Mouse (Mus musculus) embryonic facial prominence, embryonic 10.5 days (tissue): ENCODE results near the gene Zzz3. TPM values are rescaled to one million over a fixed set of nuclear protein-coding genes. Genes with fewer than 3 reads are reported as not detected.
A peak's percentile ranks its signal among the peaks of the same experiment; 100 is the strongest.

Experiments used
- DNase-seq: peaks from one replicate; pipeline ENCODE4 v3.0.0-alpha.2; 2017; ENCODE audit warnings: low spot score
- H3K27ac ChIP-seq: fragments of 300-500 bp; sonication (generic); replicated peaks from 2 replicates; pipeline ENCODE4 v1.5.1; 2016; ENCODE audit warnings: mild to moderate bottlenecking
- H3K27me3 ChIP-seq: fragments of 300-500 bp; sonication (generic); replicated peaks from 2 replicates; pipeline ENCODE4 v1.6.1; 2016; ENCODE audit warnings: low read depth, mild to moderate bottlenecking; ENCODE audit not compliant: poor library complexity, severe bottlenecking
- H3K36me3 ChIP-seq: fragments of 300-500 bp; sonication (generic); replicated peaks from 2 replicates; pipeline ENCODE4 v1.6.1; 2016; ENCODE audit warnings: mild to moderate bottlenecking, moderate library complexity
- H3K4me1 ChIP-seq: fragments of 300-500 bp; sonication (generic); 2 replicates; pipeline ENCODE4 v1.6.1; 2016
- H3K4me3 ChIP-seq: fragments of 300-500 bp; sonication (generic); 2 replicates; pipeline ENCODE4 v1.5.1; 2016; ENCODE audit warnings: mild to moderate bottlenecking, moderate library complexity
- H3K9me3 ChIP-seq: fragments of 300-500 bp; sonication (generic); 2 replicates; pipeline ENCODE4 v1.6.1; 2016; ENCODE audit warnings: mild to moderate bottlenecking
- WGBS: fragments of 180-500 bp; shearing (Covaris S2); methylation state at CpG from one replicate; pipeline ENCODE4 v1.1.7; 2016; 5-methylcytosine and 5-hydroxymethylcytosine counted together
- polyA plus RNA-seq: library from polyadenylated mRNA; unstranded; fragments of >200 nt; fragmentation: Nextera tagmentation; extraction: Ambion mirVana; gene quantifications from 2 replicates; pipeline ENCODE4 v1.2.1, GENCODE M21; 2016

Gene Zzz3
- 57.2 and 58.2 TPM in 2 replicates for polyA plus RNA-seq

DNA sequence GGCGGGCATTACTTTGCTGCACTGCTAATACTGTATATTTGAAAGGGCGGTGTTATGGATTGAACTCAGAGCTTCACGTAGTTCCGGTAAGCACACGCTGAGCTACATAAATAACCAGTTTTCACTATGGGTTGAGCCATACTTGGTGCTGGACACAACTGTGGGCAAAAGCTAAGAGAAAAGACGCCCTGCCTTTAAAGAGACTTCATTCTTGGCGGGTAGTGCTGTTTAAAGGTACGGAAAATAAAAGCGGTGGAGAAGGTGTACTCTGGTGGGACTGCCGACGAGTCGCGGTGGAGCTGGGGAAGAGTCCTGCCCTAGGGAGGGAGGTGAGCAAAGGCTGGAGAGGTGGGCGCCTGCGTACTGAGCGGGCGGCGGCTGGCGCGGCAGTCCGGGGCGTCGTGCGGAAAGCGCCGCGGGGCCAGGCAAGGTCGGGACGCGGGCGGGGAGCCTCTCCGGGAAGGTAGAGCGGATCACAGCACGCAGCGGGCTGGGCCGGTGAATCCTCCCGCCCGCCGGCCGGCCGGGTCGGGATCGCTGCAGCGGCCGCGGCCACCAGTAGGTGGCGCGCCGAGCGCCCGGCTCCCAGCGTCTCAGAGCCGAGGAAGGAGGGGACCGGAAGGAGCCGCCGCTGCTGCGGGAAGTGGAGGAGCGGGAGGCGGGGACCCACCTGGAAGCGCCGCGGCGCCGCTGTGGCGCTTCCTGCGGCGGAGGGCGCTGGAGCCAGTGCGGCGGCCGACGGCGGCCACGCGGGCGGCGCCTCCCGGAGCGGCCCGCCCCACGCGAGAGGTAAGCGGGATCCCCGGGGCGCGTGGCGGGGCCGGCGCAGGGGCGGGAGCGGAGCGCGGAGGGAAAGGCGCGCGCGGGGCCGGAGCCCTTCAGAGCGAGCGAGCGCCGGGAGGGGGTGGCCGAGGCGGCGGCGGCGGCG, at the start of gene Zzz3:
Gene Zzz3, plus strand, starts transcription at position 124 of the 928 bp plus-strand sequence.
- Histone ChIP-seq H3K27me3 (no peaks in the 10 kb centered on the region), H3K4me1 (peaks cover 33% of the 10 kb centered on the region), H3K4me3 (peak within 1 kb of the TSS; percentile 90), H3K36me3 (peaks cover 46% of the 10 kb centered on the region), H3K9me3 (no peaks in the 10 kb centered on the region), H3K27ac (peak within 1 kb of the TSS; percentile 96)
- DNase-seq: peak; percentile 94
- WGBS: 2% methylated on average over 105 of the region's 108 CpGs

DNA sequence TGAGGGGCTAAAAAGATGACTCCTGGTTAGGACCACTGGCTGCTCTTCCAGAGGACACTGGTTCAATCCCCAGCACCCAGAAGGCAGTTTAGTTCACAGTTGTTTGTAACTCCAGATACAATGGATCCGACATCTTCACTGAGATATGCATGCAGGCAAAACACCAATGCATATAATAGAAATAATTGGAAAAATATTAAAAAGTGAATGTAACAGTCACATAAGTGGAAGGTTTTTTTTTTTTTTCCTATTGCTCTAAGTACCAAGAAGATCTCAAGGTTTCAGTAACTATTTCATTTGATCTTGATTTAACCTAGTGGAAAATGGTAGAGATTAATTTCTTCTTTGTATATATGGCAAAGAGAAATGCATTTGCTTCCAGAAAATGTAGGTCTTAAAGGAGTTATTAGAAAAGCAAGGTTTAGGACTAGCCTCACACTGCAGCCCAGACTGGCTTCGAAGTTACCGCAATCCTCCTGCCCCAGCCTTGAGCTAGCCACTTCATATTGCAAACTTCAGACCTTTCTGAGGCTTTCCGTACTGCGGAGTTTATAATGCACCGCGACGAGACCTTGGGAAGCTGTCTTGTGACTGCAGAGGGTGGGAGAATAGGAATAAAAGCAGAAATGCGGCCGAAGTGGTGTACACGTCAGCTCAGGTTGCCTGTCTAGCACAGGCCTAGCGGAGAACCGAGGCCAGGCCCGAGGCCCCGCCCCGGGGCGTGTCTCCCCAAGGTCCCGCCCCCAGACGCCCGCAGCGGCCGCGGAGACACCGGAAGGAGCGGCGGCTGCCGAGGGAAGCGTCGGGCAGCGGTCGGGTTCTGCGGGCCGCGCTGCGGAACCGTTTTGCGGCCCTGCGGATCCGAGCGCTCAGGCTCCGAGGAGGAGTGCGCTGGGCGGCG, 49.3 kb upstream of the Zzz3 start, which contains the start of gene Usp33:
Gene Usp33, plus strand, starts transcription at position 747 of the 901 bp plus-strand sequence.
- no peaks in the 10 kb centered on the region for H3K27me3 ChIP-seq
- WGBS: 7% methylated on average over 44 of the region's 44 CpGs
- peak within 1 kb of the TSS; percentile 91 for H3K27ac ChIP-seq
- no peaks in the 10 kb centered on the region for H3K9me3 ChIP-seq
- peak; percentile 96 for DNase-seq
- peak within 1 kb of the TSS; percentile 81 for H3K4me3 ChIP-seq
- H3K4me1 ChIP-seq: peaks cover 22% of the 10 kb centered on the region
- H3K36me3 ChIP-seq: peaks cover 9% of the 10 kb centered on the region

DNA sequence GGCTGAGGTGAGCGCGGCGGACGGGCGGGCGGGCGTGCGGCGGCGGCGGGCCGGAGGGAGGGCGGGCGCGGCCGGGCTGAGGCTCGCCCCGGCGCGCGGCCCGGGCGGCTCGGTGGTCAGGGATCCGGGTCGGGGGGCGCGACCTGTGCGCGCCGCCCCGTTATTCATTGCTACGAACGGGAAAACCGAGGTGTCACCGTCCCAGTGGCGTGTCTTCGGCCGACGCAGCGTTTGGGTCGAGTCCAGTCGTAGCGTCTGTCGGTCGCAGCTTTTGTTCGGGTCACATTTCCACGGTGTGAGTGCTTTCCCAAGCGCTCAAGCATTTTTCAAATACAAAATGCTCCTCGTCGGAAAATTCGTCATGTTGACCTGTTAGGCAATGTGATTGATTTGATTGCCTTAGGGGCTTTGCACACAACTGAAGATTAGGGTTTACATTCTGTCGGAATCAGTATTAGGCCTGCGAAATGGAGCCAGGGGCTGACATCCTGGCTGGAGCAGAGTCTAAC, 48.6 kb upstream of the Zzz3 start:
- WGBS: under 1% methylated on average over 54 of the region's 54 CpGs
- H3K36me3 ChIP-seq: peaks cover 9% of the 10 kb centered on the region
- H3K4me3 ChIP-seq: peak overlapping the region; percentile 81
- peak overlapping the region; percentile 91 for H3K27ac ChIP-seq
- peaks cover 28% of the 10 kb centered on the region for H3K4me1 ChIP-seq
- no peaks in the 10 kb centered on the region for H3K9me3 ChIP-seq
- no peaks in the 10 kb centered on the region for H3K27me3 ChIP-seq
- no peak for DNase-seq

DNA sequence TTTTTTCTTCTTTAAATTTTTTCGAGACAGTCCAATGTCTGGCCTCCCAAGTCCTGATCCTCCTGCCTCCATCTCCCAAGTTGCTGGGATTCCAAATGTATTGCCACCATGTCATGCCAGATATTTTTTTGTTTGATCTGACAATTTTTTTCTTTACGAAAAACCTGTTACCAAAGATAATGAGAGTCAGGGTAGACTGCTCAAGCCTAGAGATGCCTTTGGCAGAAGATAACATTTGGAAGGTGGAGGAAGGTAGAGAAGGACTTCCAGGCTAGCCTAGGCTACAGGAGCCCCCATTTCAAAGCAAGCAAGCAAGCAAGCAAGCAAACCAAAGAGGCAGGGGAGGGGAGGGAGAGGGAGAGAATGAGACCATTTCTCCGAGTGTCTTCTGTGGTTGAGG, 48.0 kb upstream of the Zzz3 start:
- no peaks in the 10 kb centered on the region for H3K27me3 ChIP-seq
- peak overlapping the region; percentile 91; the same call in 1 of the 2 replicates for H3K27ac ChIP-seq
- peaks cover 9% of the 10 kb centered on the region for H3K36me3 ChIP-seq
- peak overlapping the region; percentile 81 for H3K4me3 ChIP-seq
- H3K9me3 ChIP-seq: no peaks in the 10 kb centered on the region
- WGBS: 50% methylated on average over 3 of the region's 3 CpGs
- H3K4me1 ChIP-seq: peaks cover 28% of the 10 kb centered on the region
- DNase-seq: no peak

DNA sequence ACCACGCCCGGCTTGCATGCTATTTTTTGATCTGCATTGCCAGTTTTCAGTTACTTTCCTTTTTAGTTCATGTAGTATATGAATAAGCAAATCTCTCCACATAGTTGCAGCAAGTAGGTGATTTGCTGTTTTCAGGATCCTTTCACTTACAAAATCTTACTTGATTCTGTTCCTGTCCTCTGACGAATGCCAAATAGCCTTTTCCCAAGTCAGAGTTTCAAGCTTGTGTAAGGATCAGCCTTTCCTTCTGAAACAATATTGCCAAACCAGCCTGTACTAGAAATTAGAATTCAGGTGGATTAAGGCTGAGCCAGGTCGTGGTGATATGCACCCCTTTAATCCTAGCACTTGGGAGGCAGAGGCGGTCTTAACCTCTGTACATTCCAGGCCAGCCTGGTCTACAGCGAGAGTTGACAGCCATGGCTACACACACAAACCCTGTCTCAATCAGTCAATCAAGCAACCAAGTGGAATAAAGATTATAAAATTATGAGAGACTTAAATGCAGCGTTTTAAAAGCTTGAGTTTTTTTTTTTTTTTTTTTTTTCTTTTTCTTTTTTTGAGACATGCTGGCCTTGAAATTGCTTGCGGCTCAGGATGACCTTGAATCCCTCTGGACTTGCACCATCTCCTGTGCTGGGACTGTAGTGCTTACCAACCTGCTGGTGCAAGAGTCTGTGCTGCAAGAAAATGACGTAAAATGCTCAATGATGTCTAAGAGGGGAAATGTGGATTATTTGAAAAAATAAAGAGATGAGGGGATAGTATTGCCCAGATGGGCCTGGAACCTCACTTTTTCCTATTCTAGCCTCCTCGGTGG, 47.1 kb upstream of the Zzz3 start:
- H3K4me1 ChIP-seq: peaks cover 28% of the 10 kb centered on the region
- H3K4me3 ChIP-seq: no peak overlapping the region
- WGBS: 91% methylated on average over 10 of the region's 10 CpGs
- no peaks in the 10 kb centered on the region for H3K9me3 ChIP-seq
- H3K27ac ChIP-seq: no peak overlapping the region
- no peaks in the 10 kb centered on the region for H3K27me3 ChIP-seq
- DNase-seq: no peak
- peaks cover 9% of the 10 kb centered on the region for H3K36me3 ChIP-seq

DNA sequence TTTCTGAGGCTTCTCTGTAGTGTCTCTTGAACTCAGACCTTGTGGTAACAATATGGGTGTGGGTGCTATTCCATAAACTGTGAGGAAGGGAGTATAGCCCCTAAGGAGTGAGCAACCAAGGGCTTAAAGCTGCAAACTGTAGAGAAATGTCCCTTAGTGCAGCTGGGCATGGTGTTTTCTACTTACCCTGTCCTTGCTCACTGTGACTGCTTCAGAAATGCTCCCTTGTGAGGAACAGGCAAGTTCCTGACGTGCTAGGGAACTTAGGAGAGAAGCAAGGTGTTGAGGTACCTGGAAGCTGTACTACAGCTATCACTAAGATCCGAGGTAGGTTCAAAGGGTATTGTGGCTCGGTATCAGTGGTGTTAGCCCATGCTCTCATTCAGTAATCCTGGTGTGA, 44.8 kb upstream of the Zzz3 start:
- WGBS: 88% methylated on average over 3 of the region's 3 CpGs
- Histone ChIP-seq H3K4me3 (no peak overlapping the region), H3K9me3 (no peaks in the 10 kb centered on the region), H3K4me1 (peaks cover 31% of the 10 kb centered on the region), H3K27ac (no peak overlapping the region), H3K36me3 (peaks cover 9% of the 10 kb centered on the region), H3K27me3 (no peaks in the 10 kb centered on the region)
- no peak for DNase-seq

DNA sequence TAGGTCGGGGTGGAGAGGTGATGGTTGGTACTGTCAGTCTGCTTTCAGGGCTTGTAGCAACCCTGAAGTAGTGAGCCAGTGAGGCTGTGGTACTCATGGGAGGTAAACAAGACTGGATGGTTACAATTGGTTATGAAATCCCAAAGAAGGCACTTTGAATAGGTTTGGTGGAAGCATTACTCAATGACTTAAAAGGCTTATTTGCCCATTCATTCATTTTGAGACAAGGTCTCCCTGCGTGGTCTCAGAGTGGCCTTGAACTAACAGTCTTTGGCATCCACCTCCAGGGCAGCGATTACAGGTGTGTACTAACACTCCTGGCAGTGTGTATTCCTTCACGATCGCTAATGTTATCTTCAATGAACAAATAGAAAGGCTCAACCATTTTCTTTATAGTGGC, 44.3 kb upstream of the Zzz3 start:
- H3K9me3 ChIP-seq: no peaks in the 10 kb centered on the region
- H3K4me3 ChIP-seq: no peak overlapping the region
- no peaks in the 10 kb centered on the region for H3K27me3 ChIP-seq
- peaks cover 33% of the 10 kb centered on the region for H3K4me1 ChIP-seq
- H3K27ac ChIP-seq: no peak overlapping the region
- no peak for DNase-seq
- 91% methylated on average over 5 of the region's 5 CpGs for WGBS
- H3K36me3 ChIP-seq: peaks cover 9% of the 10 kb centered on the region

DNA sequence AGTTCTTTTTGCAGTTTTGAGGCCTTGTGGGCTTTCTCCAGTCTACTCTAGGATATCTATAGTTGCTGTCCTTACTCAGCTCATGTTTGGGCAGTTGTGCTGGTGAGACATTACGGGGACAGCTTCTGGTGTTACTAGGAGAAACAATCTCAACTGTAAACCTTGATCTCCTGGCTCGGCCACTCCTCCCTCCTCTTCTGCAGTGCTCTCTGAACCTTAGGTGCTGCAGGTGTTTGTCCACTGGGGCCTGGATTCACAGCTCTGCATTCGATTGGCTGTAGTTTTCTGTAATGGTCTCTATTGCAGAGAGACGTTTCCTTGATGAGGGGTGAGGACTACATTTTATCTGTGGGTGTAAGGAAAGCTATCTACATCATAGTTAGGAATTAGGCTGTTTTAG, 43.0 kb upstream of the Zzz3 start:
- peaks cover 31% of the 10 kb centered on the region for H3K4me1 ChIP-seq
- peaks cover 14% of the 10 kb centered on the region for H3K36me3 ChIP-seq
- H3K4me3 ChIP-seq: no peak overlapping the region
- H3K27ac ChIP-seq: no peak overlapping the region
- WGBS: 88% methylated on average over 4 of the region's 4 CpGs
- H3K9me3 ChIP-seq: no peaks in the 10 kb centered on the region
- DNase-seq: no peak
- no peaks in the 10 kb centered on the region for H3K27me3 ChIP-seq

DNA sequence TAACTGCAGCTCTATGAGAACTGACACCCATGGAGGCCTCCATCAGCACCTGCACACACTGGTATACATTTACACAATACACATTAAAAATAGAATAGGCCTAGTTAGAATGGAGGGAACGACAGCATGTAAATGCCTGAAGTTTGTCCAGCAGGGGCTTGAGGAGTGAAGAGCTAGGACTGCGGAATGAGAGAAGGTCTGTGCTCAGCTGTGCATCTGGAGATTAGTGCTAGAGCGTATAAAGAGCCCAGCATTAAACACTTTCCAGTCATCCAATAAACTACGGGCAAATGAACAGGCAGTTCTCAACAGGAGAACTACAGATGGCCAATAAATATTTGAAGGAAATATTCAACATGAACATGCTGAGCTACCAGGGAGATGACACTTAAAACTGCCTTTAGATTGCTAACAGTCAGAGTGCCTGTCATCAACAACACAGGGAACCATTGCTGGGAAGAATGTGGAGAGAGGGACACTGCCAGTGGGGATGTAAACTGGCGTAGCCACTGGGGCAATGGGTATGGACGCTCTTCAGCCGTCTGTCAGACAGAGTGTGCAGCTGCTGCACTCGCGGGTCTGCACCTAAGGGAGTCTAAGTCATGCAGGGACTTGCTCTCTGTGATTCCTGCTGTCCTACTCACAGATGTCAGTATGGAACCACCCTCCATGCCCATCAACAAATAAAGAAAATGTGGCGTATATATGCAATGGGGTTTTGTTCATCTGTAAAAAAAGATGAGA, 41.7 kb upstream of the Zzz3 start:
- WGBS: 87% methylated on average over 10 of the region's 10 CpGs
- Histone ChIP-seq H3K27ac (no peak overlapping the region), H3K9me3 (no peaks in the 10 kb centered on the region), H3K36me3 (peaks cover 15% of the 10 kb centered on the region), H3K4me1 (peaks cover 28% of the 10 kb centered on the region), H3K4me3 (no peak overlapping the region), H3K27me3 (no peaks in the 10 kb centered on the region)
- no peak for DNase-seq

DNA sequence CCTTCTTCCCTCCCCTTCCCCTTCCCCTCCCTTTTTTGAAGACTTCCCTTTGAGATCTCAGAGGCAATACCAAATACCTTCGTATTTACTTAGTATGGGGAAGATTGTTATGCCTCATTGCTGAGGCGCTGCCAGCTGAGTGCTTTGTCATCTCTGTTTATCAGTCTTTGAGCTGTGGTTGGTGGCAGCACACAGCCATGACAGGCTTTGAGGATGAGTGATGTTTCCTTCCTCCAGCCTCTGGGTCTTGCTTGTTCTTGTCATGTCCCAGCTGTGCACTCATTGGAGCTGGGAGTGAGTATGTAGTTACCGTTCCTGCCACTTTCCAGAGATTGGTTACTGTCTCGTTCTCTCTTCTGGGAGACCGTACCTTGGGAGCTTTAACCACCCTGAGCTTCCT, 39.9 kb upstream of the Zzz3 start:
- DNase-seq: no peak
- H3K27me3 ChIP-seq: no peaks in the 10 kb centered on the region
- H3K9me3 ChIP-seq: no peaks in the 10 kb centered on the region
- no peak overlapping the region for H3K27ac ChIP-seq
- H3K4me1 ChIP-seq: peaks cover 23% of the 10 kb centered on the region
- no peak overlapping the region for H3K4me3 ChIP-seq
- peaks cover 23% of the 10 kb centered on the region for H3K36me3 ChIP-seq
- WGBS: 64% methylated on average over 5 of the region's 5 CpGs

DNA sequence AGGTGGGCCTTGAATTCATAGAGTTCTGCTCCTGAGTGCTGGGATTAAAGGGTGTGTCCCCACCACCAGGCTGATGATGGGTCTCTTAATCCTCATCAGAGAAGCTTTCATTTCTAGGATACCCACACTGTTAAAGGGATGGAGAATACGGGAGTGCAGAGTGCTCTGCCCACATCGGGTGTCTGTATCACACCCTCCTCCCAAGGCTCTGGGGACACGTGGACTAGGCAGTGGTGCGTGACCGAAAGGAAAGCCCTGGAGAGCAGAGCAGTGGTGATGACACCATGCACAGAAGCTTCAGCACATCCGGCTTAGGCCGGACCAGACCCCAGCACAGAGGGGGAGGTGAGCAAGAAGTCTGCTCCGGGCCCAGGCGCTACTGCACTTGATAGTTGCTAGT, 38.5 kb upstream of the Zzz3 start:
- 84% methylated on average over 9 of the region's 9 CpGs for WGBS
- peaks cover 11% of the 10 kb centered on the region for H3K4me1 ChIP-seq
- H3K9me3 ChIP-seq: no peaks in the 10 kb centered on the region
- H3K36me3 ChIP-seq: peaks cover 37% of the 10 kb centered on the region
- no peak overlapping the region for H3K27ac ChIP-seq
- DNase-seq: no peak
- no peaks in the 10 kb centered on the region for H3K27me3 ChIP-seq
- H3K4me3 ChIP-seq: no peak overlapping the region
